Mouse (Mus musculus) liver, embryonic 11.5 days (tissue): ENCODE measurements around the gene Cfl2. TPM values are rescaled to one million over a fixed set of nuclear protein-coding genes. Genes with fewer than 3 reads are reported as not detected.
"Not testable (repeated sequence)": the region's sequence is repeated elsewhere in the genome, so short reads cannot be mapped to it uniquely, and the experiment has no call there.

Experiments used
- ATAC-seq: fragments of 200-750 bp; cut with Nextera tagmentation; replicated peaks from 2 replicates; pipeline ENCODE4 v1.8.0; 2017; ENCODE audit warnings: moderate number of reproducible peaks, mild to moderate bottlenecking, moderate TSS enrichment, moderate library complexity; ENCODE audit not compliant: low FRiP score
- DNase-seq: peaks from one replicate; pipeline ENCODE4 v3.0.0-alpha.2; 2017; ENCODE audit warnings: low spot score
- H3K27ac ChIP-seq: fragments of 300-500 bp; sonication (generic); 2 replicates; pipeline ENCODE4 v1.5.1; 2014; ENCODE audit warnings: mild to moderate bottlenecking, low read depth, low read length, control low read depth
- H3K27me3 ChIP-seq: fragments of 300-500 bp; sonication (generic); replicated peaks from 2 replicates; pipeline ENCODE4 v1.6.1; 2014; ENCODE audit warnings: low read length, mixed read lengths; ENCODE audit not compliant: control insufficient read depth, insufficient read depth
- H3K36me3 ChIP-seq: fragments of 300-500 bp; sonication (generic); 2 replicates; pipeline ENCODE4 v1.6.1; 2014; ENCODE audit warnings: mild to moderate bottlenecking, low read length, moderate library complexity, mixed read lengths; ENCODE audit not compliant: control insufficient read depth, insufficient read depth
- H3K4me1 ChIP-seq: fragments of 300-500 bp; sonication (generic); replicated peaks from 2 replicates; pipeline ENCODE4 v1.6.1; 2014; ENCODE audit warnings: low read length, mixed read lengths; ENCODE audit not compliant: control insufficient read depth, insufficient read depth
- H3K4me2 ChIP-seq: fragments of 300-500 bp; sonication (generic); 2 replicates; pipeline ENCODE4 v1.6.1; 2014; ENCODE audit warnings: mild to moderate bottlenecking, control low read depth, moderate library complexity
- H3K4me3 ChIP-seq: fragments of 300-500 bp; sonication (generic); 2 replicates; pipeline ENCODE4 v1.5.1; 2014; ENCODE audit warnings: low read depth, low read length, control low read depth
- H3K9ac ChIP-seq: fragments of 300-500 bp; sonication (generic); 2 replicates; pipeline ENCODE4 v1.6.1; 2014; ENCODE audit warnings: low read depth, low read length, control low read depth
- H3K9me3 ChIP-seq: fragments of 300-500 bp; sonication (generic); 2 replicates; pipeline ENCODE4 v1.6.1; 2016; ENCODE audit warnings: low read length, inconsistent platforms, mixed read lengths; ENCODE audit not compliant: control insufficient read depth
- WGBS: fragments of 180-500 bp; shearing (Covaris S2); extraction: QIAGEN DNeasy Blood & Tissue Kit; methylation state at CpG from one replicate; pipeline ENCODE4 v1.1.7; 2014; 5-methylcytosine and 5-hydroxymethylcytosine counted together
- polyA plus RNA-seq: library from polyadenylated mRNA; unstranded; fragments of >200 nt; fragmentation: Nextera tagmentation; extraction: Ambion mirVana; gene quantifications from 2 replicates; pipeline ENCODE4 v1.2.1, GENCODE M21; 2014

Cfl2 gene
- polyA plus RNA-seq: 87.3 TPM in 2 replicates

GRCm38 (mm10) chr12:54862606-54863535 lies at the start of gene Cfl2:
Gene Cfl2, minus strand, starts transcription at chr12:54862877.
- Histone ChIP-seq H3K4me2 (peak within 1 kb of the TSS; percentile 76), H3K9me3 (no peaks in the 10 kb centered on the region), H3K27me3 (no peaks in the 10 kb centered on the region), H3K27ac (peak within 1 kb of the TSS; percentile 90), H3K4me3 (peak within 1 kb of the TSS; percentile 75), H3K36me3 (no peaks in the 10 kb centered on the region; the same call in 1 of the 2 replicates), H3K4me1 (peaks cover 2% of the 10 kb centered on the region; the same call in 1 of the 2 replicates), H3K9ac (peak within 1 kb of the TSS; percentile 85)
- DNase-seq (peak; percentile 85), ATAC-seq (peak; percentile 92)
- WGBS: under 1% methylated on average over 71 of the region's 82 CpGs

- Histone ChIP-seq H3K9ac (no peak overlapping the region), H3K4me3 (no peak overlapping the region), H3K27ac (no peak overlapping the region), H3K4me1 (no peaks in the 10 kb centered on the region), H3K36me3 (peaks cover 39% of the 10 kb centered on the region), H3K4me2 (no peak overlapping the region), H3K9me3 (no peaks in the 10 kb centered on the region), H3K27me3 (no peaks in the 10 kb centered on the region)
- WGBS: 84% methylated on average over 3 of the region's 3 CpGs
- ATAC-seq: no peak
- DNase-seq: no peak
Measured at GRCm38 (mm10) chr12:54910387-54910786, 47.7 kb upstream of the Cfl2 start.

DNA sequence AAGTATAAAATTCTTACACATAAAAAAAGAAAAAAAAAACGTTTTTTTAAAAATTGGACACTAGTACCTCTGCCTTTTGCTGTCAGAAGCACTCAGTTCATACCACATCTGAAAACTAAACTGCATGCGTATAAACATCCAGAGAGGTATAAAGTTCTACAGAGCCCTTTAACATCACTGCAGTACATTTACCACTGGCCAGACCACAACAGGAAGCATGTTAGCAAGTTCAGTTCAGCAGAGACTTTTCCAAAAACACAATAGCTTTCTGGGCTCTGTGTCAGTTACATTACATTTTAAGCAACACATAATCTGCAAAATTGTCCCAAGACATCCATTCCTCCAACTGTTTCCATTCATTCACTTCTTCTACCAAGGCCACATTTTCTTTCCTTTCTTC lies 29.9 kb upstream of the Cfl2 start:
- 25% methylated on average over 1 of the region's 2 CpGs for WGBS
- not testable (repeated sequence) for H3K36me3 ChIP-seq, H3K9me3 ChIP-seq, ATAC-seq, DNase-seq, H3K9ac ChIP-seq, H3K27ac ChIP-seq, H3K4me2 ChIP-seq, H3K4me3 ChIP-seq, H3K27me3 ChIP-seq, H3K4me1 ChIP-seq

DNA sequence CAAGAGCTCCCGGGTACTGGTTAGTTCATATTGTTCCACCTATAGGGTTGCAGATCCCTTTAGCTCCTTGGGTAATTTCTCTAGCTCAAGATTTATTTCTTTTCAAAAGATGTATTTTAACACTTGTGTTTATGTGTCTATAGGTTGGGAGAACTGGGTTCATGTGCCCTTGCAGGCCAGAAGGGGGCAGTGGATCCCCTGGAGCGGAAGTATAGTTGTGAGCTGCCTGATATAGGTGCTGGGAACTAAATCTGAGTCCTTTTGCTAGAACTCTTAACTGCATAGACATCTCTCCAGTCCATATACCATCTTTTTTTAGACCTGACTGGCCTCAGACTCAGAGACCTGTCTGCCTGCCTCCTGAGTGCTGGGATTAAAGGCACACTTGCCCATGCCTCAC lies 27.7 kb upstream of the Cfl2 start:
- Histone ChIP-seq H3K36me3 (no peaks in the 10 kb centered on the region; the same call in 1 of the 2 replicates), H3K9me3 (0 out of 2 replicates have a peak, but pooled peaks cover 3% of the 10 kb centered on the region), H3K9ac (no peak overlapping the region), H3K4me3 (no peak overlapping the region), H3K27ac (no peak overlapping the region), H3K27me3 (no peaks in the 10 kb centered on the region), H3K4me2 (no peak overlapping the region), H3K4me1 (no peaks in the 10 kb centered on the region)
- 92% methylated on average over 2 of the region's 2 CpGs for WGBS
- ATAC-seq: no peak
- DNase-seq: no peak

GRCm38 (mm10) chr12:54887580-54888127 lies 25.0 kb upstream of the Cfl2 start:
- 82% methylated on average over 4 of the region's 4 CpGs for WGBS
- no peaks in the 10 kb centered on the region for H3K27me3 ChIP-seq
- H3K4me2 ChIP-seq: no peak overlapping the region
- no peak overlapping the region for H3K9ac ChIP-seq
- DNase-seq: no peak
- H3K4me3 ChIP-seq: no peak overlapping the region
- H3K36me3 ChIP-seq: no peaks in the 10 kb centered on the region
- no peak for ATAC-seq
- 0 out of 2 replicates have a peak, but pooled peaks cover 3% of the 10 kb centered on the region for H3K9me3 ChIP-seq
- no peak overlapping the region for H3K27ac ChIP-seq
- no peaks in the 10 kb centered on the region for H3K4me1 ChIP-seq

DNA sequence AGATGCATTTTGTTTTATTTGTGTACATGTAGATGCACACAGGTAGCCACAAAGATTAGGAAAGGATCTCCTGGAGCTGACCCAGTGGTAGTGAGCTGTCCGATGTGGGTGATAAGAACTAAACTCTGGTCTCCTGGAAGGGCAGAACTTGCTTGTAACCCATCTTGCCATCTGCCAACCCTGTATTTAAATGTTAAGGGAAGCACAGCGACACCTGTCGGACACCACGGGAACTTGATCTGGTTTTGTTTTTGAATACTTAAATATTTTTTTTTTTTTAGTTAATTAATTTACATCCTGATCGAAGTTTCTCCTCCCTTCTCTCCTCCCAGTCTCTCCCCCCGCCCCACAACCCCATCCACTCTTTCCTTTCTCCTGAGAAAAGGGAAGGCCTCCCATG lies 17.0 kb upstream of the Cfl2 start:
- ATAC-seq (no peak), DNase-seq (peak; percentile 41)
- 6% methylated on average over 6 of the region's 6 CpGs for WGBS
- no peaks in the 10 kb centered on the region for H3K27me3 ChIP-seq
- H3K9ac ChIP-seq: no peak overlapping the region
- no peaks in the 10 kb centered on the region for H3K36me3 ChIP-seq
- no peak overlapping the region; the same call in 1 of the 2 replicates for H3K27ac ChIP-seq
- no peaks in the 10 kb centered on the region for H3K9me3 ChIP-seq
- H3K4me3 ChIP-seq: no peak overlapping the region
- no peak overlapping the region for H3K4me2 ChIP-seq
- no peaks in the 10 kb centered on the region for H3K4me1 ChIP-seq

- WGBS: 66% methylated on average over 5 of the region's 5 CpGs
- Histone ChIP-seq H3K4me3 (no peak overlapping the region), H3K9ac (no peak overlapping the region), H3K4me1 (no peaks in the 10 kb centered on the region), H3K36me3 (no peaks in the 10 kb centered on the region), H3K27ac (no peak overlapping the region), H3K4me2 (no peak overlapping the region), H3K27me3 (no peaks in the 10 kb centered on the region), H3K9me3 (no peaks in the 10 kb centered on the region)
- DNase-seq (no peak), ATAC-seq (no peak)
Measured at GRCm38 (mm10) chr12:54879211-54879610, 16.5 kb upstream of the Cfl2 start.

DNA sequence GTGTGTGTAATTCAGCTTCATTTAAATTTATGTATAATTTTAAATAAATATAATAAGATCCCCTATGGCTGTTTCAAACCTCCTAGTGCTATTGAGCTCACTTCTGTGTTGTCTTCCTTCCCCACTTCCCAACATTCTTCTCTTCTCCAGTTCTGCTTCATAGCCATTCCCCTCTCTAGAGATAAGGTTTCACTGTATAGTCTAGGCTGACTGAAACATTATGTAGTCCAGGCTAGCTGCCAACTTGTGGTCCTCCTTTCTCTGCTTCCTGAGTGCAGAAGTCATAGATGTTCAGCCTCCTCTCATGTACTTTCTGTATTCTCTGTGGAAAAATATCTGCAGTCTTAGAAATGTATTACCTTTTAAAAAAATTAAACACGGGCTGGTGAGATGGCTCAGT lies 15.2 kb upstream of the Cfl2 start:
- no peak overlapping the region for H3K4me3 ChIP-seq
- no peaks in the 10 kb centered on the region for H3K27me3 ChIP-seq
- H3K27ac ChIP-seq: no peak overlapping the region
- no peak overlapping the region for H3K9ac ChIP-seq
- DNase-seq (no peak), ATAC-seq (no peak)
- H3K4me2 ChIP-seq: no peak overlapping the region
- H3K4me1 ChIP-seq: no peaks in the 10 kb centered on the region
- 70% methylated on average over 1 of the region's 1 CpGs for WGBS
- H3K9me3 ChIP-seq: no peaks in the 10 kb centered on the region
- H3K36me3 ChIP-seq: no peaks in the 10 kb centered on the region
